Mouse (Mus musculus) ES-E14 (cell line): ENCODE data around the gene Exph5.

ENCODE experiments used
- HCFC1 ChIP-seq: IDR thresholded peaks from 2 replicates; pipeline ENCODE4 v1.6.1; 2012; ENCODE audit warnings: low read length, inconsistent platforms, borderline replicate concordance; ENCODE audit not compliant: insufficient read depth
- MAFK ChIP-seq: IDR thresholded peaks from 2 replicates; pipeline ENCODE4 v1.6.1; 2014; ENCODE audit warnings: mild to moderate bottlenecking, low read depth, low read length, inconsistent platforms; ENCODE audit not compliant: insufficient read depth

GRCm38 (mm10) chr9:53426726-53427125 lies 125.3 kb downstream of the Exph5 start:
- TF ChIP-seq HCFC1 (no peak), MAFK (no peak)
